Mouse (Mus musculus): Measurements from ENCODE around the gene Trim31. TPM values are rescaled to one million over a fixed set of nuclear protein-coding genes. Genes with fewer than 3 reads are reported as not detected.

The Trim31 gene
- polyA plus RNA-seq (2011; ENCODE audit: insufficient read length, low read depth, missing spikeins): not detected in 2 replicates

GRCm38 (mm10) chr17:36897552-36898205 lies at the start of gene Trim31:
TSS of gene Trim31 (plus strand) at chr17:36898118.
- Histone ChIP-seq H3K4me3 (ENCODE audit: insufficient read depth, low read length) (no peak within 1 kb of the TSS), H3K4me1 (ENCODE audit: control insufficient read depth, insufficient read depth, low read length) (no peaks in the 10 kb centered on the region), H3K27ac (ENCODE audit: insufficient read depth, low read length) (no peak within 1 kb of the TSS)
- TF ChIP-seq POLR2A (IDR thresholded peaks at IDR 0.05; ENCODE audit: low read depth, low read length): no peak
- TF ChIP-seq CTCF (IDR thresholded peaks at IDR 0.05; ENCODE audit: borderline replicate concordance, insufficient read depth, low read length): no peak

DNA sequence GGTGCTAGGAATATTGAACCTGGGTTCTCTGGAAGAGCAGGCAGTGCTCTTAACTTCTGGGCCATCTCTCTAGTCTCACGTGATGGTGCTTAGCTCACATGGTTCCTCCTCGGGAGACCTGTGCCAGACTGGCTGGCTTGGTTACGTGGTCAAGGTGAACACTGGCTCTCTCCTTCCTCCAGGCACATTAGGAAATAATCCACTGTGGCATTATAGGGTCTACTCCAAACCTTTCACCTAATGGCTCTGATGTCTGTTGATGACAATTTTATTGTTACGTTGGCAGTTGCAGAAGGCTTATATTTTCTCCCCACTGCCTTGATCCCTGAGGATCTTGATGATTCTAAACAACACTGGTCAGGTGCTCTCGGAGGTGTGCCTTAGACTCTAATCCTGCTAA lies 49.0 kb upstream of the Trim31 start:
- no peak overlapping the region for H3K27ac ChIP-seq (ENCODE audit: insufficient read depth, low read length)
- peaks cover 4% of the 10 kb centered on the region; the same call in 1 of the 2 replicates for H3K4me1 ChIP-seq (ENCODE audit: control insufficient read depth, insufficient read depth, low read length)
- no peak overlapping the region for H3K4me3 ChIP-seq (ENCODE audit: insufficient read depth, low read length)
- TF ChIP-seq POLR2A (IDR thresholded peaks at IDR 0.05; ENCODE audit: low read depth, low read length): no peak
- no peak for TF ChIP-seq CTCF (IDR thresholded peaks at IDR 0.05; ENCODE audit: borderline replicate concordance, insufficient read depth, low read length)

GRCm38 (mm10) chr17:36849992-36850391 lies 47.9 kb upstream of the Trim31 start:
- no peak for TF ChIP-seq POLR2A (IDR thresholded peaks at IDR 0.05; ENCODE audit: low read depth, low read length)
- TF ChIP-seq CTCF (IDR thresholded peaks at IDR 0.05; ENCODE audit: borderline replicate concordance, insufficient read depth, low read length): no peak
- no peak overlapping the region for H3K4me3 ChIP-seq (ENCODE audit: insufficient read depth, low read length)
- H3K4me1 ChIP-seq (ENCODE audit: control insufficient read depth, insufficient read depth, low read length): no peaks in the 10 kb centered on the region; the same call in 1 of the 2 replicates
- H3K27ac ChIP-seq (ENCODE audit: insufficient read depth, low read length): no peak overlapping the region

DNA sequence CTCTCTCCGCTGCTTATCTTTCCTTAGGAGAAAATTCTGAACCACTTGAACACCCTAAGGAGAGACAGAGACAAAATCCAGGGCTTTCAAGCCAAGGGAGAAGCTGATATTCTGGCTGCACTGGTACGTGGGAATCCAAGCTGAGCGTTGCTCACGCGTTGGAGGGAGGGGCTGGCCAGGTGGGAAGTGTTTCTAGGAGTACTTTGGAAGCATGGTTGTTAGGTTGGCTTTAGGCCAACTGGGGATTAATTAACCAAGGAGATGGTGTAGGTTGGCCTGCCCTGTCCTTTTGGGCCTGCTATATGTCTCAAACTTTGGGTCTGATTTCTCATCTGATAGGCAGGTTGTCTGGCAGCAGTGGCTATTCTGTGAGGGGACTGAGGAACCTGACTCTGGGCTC lies 46.7 kb upstream of the Trim31 start:
- Histone ChIP-seq H3K4me3 (ENCODE audit: insufficient read depth, low read length) (no peak overlapping the region), H3K4me1 (ENCODE audit: control insufficient read depth, insufficient read depth, low read length) (no peaks in the 10 kb centered on the region), H3K27ac (ENCODE audit: insufficient read depth, low read length) (no peak overlapping the region)
- TF ChIP-seq CTCF (IDR thresholded peaks at IDR 0.05; ENCODE audit: borderline replicate concordance, insufficient read depth, low read length): no peak
- no peak for TF ChIP-seq POLR2A (IDR thresholded peaks at IDR 0.05; ENCODE audit: low read depth, low read length)

- no peak overlapping the region for H3K27ac ChIP-seq (ENCODE audit: insufficient read depth, low read length)
- TF ChIP-seq CTCF (IDR thresholded peaks at IDR 0.05; ENCODE audit: borderline replicate concordance, insufficient read depth, low read length): no peak
- H3K4me3 ChIP-seq (ENCODE audit: insufficient read depth, low read length): no peak overlapping the region
- H3K4me1 ChIP-seq (ENCODE audit: control insufficient read depth, insufficient read depth, low read length): no peaks in the 10 kb centered on the region
Measured at GRCm38 (mm10) chr17:36851627-36852026, 46.3 kb upstream of the Trim31 start.

DNA sequence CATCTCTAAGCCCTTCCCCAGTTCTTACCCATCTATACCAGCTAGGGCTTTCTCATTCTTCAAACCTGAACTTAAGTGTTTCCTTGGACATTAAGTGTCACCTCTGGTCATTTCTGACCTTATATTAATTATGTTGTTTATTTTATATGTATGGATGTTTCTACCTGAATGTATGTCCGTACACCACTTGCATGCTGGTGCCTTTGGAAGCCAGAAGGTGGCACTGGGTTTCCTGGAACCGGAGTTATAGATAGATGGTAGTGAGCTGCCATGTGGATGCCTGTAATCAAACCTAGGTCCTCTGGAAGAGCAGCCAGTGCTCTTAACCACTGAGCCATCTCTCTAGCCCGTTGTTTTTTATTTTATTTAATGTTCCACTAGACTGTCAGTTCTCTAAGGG lies 42.4 kb upstream of the Trim31 start:
- no peak for TF ChIP-seq CTCF (IDR thresholded peaks at IDR 0.05; ENCODE audit: borderline replicate concordance, insufficient read depth, low read length)
- no peak for TF ChIP-seq POLR2A (IDR thresholded peaks at IDR 0.05; ENCODE audit: low read depth, low read length)
- Histone ChIP-seq H3K4me3 (ENCODE audit: insufficient read depth, low read length) (no peak overlapping the region), H3K4me1 (ENCODE audit: control insufficient read depth, insufficient read depth, low read length) (no peaks in the 10 kb centered on the region), H3K27ac (ENCODE audit: insufficient read depth, low read length) (no peak overlapping the region)

DNA sequence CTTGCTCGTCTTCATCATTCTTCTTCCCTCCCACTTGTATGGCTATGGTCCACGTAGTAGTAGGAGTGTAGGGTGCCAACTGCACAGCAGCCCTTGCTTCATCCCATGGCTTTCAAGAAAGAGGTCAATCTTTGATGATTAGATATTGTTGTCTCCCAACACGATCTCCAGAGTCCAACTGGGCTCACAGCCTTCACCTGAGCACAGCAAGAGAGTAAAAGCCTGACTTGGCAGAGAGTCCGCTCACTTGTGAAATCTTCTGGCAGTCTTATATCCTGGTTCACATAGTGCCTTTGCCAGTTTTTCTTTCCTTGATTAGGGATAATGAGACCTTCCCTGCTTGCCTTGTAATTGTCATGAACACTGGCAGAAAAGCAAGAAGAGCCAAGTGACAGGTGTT lies 41.7 kb upstream of the Trim31 start:
- no peaks in the 10 kb centered on the region for H3K4me1 ChIP-seq (ENCODE audit: control insufficient read depth, insufficient read depth, low read length)
- no peak overlapping the region for H3K4me3 ChIP-seq (ENCODE audit: insufficient read depth, low read length)
- TF ChIP-seq CTCF (IDR thresholded peaks at IDR 0.05; ENCODE audit: borderline replicate concordance, insufficient read depth, low read length) (no peak), POLR2A (IDR thresholded peaks at IDR 0.05; ENCODE audit: low read depth, low read length) (no peak)
- H3K27ac ChIP-seq (ENCODE audit: insufficient read depth, low read length): no peak overlapping the region

GRCm38 (mm10) chr17:36858181-36858580 lies 39.7 kb upstream of the Trim31 start:
- H3K27ac ChIP-seq (ENCODE audit: insufficient read depth, low read length): no peak overlapping the region
- H3K4me3 ChIP-seq (ENCODE audit: insufficient read depth, low read length): no peak overlapping the region

DNA sequence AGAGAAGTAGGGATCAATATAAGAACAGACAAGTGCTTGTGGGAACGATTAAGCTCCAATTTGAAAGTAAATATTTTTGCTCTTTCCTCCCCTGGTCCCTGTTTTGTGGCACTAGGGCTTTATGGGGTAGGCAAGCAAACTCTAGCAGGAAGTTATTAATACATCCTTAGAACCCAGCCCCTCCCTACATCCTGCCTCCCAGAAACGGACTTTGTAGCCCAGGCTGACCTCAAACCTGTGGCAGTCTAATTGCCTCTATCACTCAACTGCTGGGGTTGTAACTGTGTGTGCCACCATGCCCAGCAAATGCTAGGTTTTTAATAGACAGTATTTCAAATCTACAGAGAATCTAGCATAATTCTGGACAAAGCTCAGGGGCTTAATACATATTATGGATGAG lies 36.2 kb upstream of the Trim31 start:
- TF ChIP-seq CTCF (IDR thresholded peaks at IDR 0.05; ENCODE audit: borderline replicate concordance, insufficient read depth, low read length) (no peak), POLR2A (IDR thresholded peaks at IDR 0.05; ENCODE audit: low read depth, low read length) (no peak)
- H3K27ac ChIP-seq (ENCODE audit: insufficient read depth, low read length): no peak overlapping the region
- no peak overlapping the region for H3K4me3 ChIP-seq (ENCODE audit: insufficient read depth, low read length)
- no peaks in the 10 kb centered on the region for H3K4me1 ChIP-seq (ENCODE audit: control insufficient read depth, insufficient read depth, low read length)

More at GRCm38 (mm10) chr17:36858181-36858580, 39.7 kb upstream of the Trim31 start:
- no peak for TF ChIP-seq CTCF (IDR thresholded peaks at IDR 0.05; ENCODE audit: borderline replicate concordance, insufficient read depth, low read length)
- no peak for TF ChIP-seq POLR2A (IDR thresholded peaks at IDR 0.05; ENCODE audit: low read depth, low read length)
- no peaks in the 10 kb centered on the region for H3K4me1 ChIP-seq (ENCODE audit: control insufficient read depth, insufficient read depth, low read length)

DNA sequence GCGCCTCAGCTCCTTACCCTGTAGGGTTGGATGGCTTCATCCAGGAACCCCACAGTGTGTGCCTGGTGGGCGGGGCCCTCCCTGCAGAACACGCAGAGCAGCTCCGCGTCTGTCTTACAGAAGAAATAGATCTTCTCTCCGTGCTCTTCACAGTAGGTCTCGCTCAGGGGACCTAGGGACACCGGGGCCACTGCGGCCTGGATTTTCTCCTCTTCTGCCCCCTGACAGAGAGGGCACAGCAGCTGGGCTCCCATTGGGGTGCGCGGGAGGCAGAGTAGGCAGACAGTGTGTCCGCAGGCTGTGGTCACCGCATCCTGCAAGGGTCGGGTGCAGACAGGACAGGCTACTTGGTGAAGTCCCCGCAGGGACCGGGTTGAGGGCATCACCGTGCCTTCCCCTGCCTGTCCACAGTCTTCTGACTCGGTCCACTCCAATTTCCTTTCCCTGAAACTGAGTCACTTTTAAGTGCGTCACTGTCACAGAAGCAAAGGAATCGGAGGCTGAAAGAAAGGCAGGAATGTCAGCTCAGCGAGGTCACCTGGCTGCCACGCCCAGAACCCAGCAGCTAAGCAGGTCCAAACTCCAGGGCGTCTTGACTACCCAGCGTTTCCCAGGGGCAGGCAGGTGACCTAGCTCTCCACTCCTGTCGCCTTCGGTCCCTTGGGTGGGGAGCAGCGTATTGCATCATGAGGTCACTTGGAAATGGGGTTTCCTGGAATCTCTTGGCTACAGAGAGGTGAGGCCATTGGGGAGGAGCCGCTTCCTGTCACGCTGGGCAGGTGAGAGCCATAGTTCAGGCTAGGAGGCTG lies 31.0 kb upstream of the Trim31 start, which contains the start of gene Trim15:
TSS of gene Trim15 (minus strand) at position 492 of the 809 bp plus-strand sequence.
- no peaks in the 10 kb centered on the region for H3K4me1 ChIP-seq (ENCODE audit: control insufficient read depth, insufficient read depth, low read length)
- TF ChIP-seq CTCF (IDR thresholded peaks at IDR 0.05; ENCODE audit: borderline replicate concordance, insufficient read depth, low read length) (no peak), POLR2A (IDR thresholded peaks at IDR 0.05; ENCODE audit: low read depth, low read length) (no peak)
- no peak within 1 kb of the TSS for H3K4me3 ChIP-seq (ENCODE audit: insufficient read depth, low read length)
- H3K27ac ChIP-seq (ENCODE audit: insufficient read depth, low read length): no peak within 1 kb of the TSS

Measured in embryonic fibroblast, embryonic 13.5 days (primary cell).